Mouse (Mus musculus) adrenal gland, postnatal 10 days (tissue): ENCODE results near the gene Mybpc3. TPM values are rescaled to one million over a fixed set of nuclear protein-coding genes. Genes with fewer than 3 reads are reported as not detected.

ENCODE experiments used
- DNase-seq: peaks from one replicate; pipeline ENCODE4 v3.0.0; 2021; ENCODE audit warnings: mixed read lengths
- total RNA-seq, 2 experiments: library from RNA; stranded (reverse); gene quantifications; 2 replicates each; pipeline ENCODE4 v1.2.3; 2021

Mybpc3 gene
- total RNA-seq, 2 experiments from 2014 or later, result 0.09 TPM

DNA sequence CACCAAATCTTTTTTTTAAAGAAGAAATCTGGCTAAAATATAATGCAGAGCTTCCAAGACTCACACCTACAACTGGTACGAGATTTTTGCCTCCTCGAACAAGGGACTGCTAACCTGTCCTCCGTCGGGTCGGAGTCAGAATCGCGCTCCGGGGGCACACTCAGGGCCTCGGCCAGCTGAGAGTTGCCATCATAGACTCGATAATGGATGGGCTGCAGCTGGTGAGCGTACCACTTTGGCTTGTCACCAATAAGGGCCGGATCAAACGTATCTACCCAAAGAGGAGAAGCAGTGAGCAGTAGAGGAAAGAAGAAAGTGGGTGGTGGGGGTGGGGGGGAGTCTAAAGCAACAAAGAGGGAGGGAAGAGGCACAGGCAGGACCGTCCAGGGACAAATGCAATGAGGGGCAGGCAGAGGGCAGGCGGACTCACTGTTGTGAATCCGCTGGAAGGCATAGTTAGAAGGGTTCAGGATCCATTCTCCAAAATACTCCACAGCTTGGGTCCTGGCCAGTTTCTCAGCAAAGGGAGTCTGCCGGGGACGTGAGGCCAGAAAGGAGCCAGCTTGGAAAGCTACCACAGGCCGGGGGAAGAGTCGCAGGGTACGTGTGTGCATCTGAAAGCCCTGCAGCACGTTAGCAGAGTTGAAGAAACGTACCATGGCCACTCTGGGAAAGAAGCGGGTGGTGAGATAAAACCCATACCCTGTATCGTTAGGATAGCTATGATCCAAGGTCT, 51.8 kb downstream of the Mybpc3 start:
- no peak for DNase-seq

DNA sequence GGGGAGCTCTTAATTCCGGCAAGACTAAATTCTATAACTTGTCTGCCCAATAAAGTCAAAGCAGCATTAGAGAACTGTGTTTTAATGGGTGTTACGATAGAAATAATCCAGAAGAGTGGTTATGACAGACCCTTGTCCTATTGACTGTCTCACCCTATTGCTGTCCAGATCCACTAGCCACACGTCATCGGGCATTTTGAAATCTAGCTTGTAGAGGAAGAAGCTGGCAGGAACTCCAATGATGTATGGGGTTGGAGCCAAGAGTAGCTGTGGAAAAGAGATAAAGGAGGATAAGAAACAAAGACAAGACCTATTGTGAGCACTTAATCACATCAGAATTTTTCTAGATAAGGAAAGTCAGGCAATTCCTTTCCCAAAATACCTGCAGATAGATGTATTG, 57.5 kb downstream of the Mybpc3 start:
- no peak for DNase-seq

DNA sequence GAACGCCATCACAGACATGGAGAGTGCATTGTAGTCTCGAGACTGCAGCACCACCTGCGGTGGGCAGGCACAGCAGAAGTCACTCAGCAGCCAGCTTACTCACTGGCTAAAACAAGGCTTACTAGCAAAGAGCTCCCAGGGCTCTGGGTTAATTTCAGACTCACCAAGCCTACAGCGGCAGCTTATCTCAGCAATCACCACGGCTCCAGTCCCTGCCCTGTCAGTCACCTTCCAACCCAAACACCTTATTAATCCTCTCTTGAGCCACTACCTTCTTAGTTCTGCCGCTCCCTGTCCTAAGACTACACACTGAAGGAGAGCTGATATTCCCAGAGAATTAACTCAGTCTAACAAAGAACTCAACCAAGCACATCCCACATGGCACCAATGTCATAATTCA, 58.3 kb downstream of the Mybpc3 start:
- no peak for DNase-seq

DNA sequence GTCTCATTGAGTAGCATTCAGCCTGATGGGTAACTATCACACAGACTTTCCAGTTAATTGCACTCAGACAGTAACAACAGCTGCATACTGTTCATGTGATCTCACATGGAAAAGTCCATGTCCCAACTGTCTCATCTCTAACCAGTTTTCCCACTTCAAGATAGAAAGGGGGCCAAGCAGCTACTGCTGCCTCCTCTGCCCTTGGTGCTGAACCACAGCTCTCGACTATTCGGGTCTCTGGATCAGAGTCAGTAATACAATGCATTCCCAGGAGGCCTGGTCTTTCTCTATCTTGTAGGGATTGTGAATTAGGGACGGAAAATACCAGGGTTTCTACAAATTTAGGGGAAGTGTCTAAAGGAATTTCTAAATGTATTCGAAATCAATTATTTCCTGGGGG, 61.9 kb downstream of the Mybpc3 start:
- no peak for DNase-seq

DNA sequence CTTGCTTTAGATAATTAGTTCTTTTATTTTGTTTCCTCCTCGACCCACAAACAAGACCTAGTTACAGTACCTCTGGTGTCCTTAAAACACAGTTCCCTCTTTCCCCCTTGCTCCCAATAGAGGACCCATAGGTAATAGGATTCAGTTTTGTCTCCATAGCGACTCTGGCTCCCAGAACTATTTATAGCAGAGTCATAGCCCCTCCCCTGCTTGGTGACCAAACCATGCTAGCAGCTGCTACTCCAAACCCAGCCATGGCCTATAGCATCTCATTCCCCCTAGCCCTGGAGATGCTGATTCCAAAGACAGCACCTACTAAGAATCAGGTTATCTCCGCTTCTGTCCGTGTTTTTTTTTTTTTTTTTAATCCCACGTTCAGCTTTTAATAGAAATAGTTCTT, 62.8 kb downstream of the Mybpc3 start:
- DNase-seq, result no peak

DNA sequence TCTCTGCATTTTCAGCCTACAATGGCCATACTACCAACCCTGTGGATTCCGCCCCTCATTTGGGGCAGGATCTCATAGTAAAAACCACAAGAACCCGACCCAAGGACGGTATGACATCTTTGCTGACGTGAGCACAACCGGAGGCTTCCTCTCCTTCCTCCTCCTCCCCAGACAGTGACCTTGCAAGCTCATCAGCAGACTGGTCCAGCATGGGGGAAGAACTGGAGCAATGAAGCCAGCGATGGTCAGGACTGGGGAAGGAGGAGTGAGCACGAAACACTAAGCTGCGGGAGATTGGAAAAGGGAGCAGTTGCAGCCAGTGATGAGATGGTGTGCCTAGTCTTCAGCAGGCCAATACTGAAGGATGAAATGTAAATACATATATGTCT, 64.1 kb downstream of the Mybpc3 start:
- peak; percentile 23 for DNase-seq

DNA sequence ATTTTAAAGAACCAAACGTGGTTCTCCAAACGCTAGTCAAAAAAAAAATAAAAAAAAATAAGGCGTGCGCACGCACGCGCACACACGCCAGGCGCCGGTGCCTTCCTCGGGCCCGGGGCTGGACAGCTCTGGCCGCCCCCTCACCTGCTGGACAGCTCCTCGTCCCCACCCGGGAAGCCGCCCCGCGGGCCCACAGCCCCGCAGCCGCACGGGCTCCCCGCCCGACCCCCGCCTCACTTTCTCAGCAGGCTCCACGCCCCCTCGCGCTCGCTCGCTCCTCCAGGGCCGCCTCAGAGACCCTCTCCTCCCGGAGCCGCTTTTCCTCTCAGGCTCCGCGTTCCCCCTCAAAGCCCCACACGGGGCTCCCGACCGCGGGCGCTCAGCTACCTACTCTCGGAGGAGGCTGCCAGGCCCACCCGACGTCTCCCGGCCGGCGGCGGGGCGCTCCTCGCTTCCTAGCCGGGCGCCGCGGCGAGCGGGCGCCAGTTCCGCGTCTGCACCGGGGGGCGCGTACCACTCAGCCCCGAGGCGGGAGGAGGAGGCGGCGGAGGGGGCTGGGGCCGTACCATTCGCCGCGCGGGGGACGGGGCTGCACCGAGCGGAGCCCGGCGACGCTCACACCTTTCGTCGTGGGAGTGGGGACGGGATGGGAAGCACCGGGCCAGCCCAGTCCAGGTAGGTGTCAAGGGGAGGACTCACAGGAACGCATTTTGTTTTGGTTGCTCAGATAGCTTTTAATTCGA, 64.6 kb downstream of the Mybpc3 start:
- peak; percentile 81 for DNase-seq

DNA sequence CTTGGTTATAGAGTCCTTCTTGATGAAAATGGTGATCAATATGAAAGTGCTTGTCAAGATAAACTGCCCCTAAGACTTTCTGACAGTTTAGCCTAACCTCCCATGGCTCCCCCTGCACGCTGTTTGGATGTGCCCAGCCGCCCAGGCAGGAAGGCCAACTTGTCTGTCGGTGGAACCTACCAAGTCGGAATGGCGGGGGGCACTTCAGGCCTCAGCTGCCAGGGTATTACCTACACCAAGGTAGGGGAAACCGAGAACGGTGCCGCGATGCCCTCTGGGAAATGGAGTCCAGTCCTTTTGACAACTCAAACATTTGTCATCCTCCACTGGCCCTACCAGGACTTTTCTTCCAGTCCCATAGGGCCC, 65.2 kb downstream of the Mybpc3 start:
- DNase-seq, result peak; percentile 93

DNA sequence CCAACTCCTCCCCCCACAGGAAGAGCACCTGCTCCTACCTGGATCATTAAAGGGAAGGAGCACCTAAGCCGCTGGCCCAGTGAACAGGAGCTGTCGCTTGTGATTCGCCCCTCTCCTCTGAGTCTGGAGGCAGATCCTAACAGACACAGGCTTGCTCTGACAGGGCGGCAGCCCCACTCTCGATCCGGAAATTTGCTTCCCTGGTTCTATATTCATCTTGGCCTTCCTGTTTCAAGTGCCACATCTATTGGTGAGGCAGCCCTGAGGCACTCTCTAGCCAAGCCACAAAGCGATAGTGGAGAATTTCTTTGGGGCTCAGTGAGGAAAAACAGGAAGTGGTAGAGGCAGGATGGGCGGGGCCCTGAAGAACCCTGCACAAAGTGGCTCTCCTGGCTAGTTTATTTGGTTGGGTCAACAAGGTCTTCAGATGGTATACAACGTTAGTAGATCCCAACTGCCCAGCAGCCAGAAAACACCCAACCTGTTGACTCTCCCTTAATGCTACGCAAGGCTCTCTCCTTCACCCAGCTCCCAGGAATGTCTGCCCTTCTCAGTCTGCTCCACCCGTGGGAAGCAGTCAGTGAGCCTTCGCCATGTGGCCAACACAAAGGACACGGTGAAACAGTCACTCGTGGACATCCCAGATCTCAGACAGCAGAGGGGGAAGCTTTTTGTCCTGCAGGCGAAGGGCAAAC, 65.9 kb downstream of the Mybpc3 start, which contains the start of gene Madd:
Madd (minus strand) TSS at position 127 of the 695 bp plus-strand sequence.
- no peak for DNase-seq

Other genes with a start within 250 kb of the Mybpc3 start
- 1 to 10 TPM; 3.3 to 4.8 TPM for gene C1qtnf4, start 232.3 kb upstream of the Mybpc3 start, total RNA-seq
- 10 to 100 TPM; 24.6 to 26.6 TPM for gene Kbtbd4, start 213.4 kb upstream of the Mybpc3 start, total RNA-seq
- gene Ndufs3, start 213.3 kb upstream of the Mybpc3 start, total RNA-seq, result 100 to 1,000 TPM; 692 to 778 TPM
- gene Celf1, start 177.8 kb upstream of the Mybpc3 start, total RNA-seq, result 10 to 100 TPM; 74.7 to 87.0 TPM
- 1 to 10 TPM; 1.7 to 5.0 TPM for gene Rapsn, start 82.5 kb upstream of the Mybpc3 start, total RNA-seq
- 100 to 1,000 TPM; 174 to 182 TPM for gene Psmc3, start 64.1 kb upstream of the Mybpc3 start, total RNA-seq
- 10 to 100 TPM; 22.3 to 30.5 TPM for gene Slc39a13, start 47.7 kb upstream of the Mybpc3 start, total RNA-seq
- 1 to 10 TPM; 5.3 to 8.7 TPM for gene Spi1, start 35.8 kb upstream of the Mybpc3 start, total RNA-seq
- gene Madd, start 65.7 kb downstream of the Mybpc3 start, total RNA-seq, result 10 to 100 TPM; 17.0 to 22.5 TPM
- gene Nr1h3, start 84.7 kb downstream of the Mybpc3 start, total RNA-seq, result 10 to 100 TPM; 33.6 to 39.7 TPM
- 10 to 100 TPM; 30.0 to 37.0 TPM for gene Acp2, start 84.7 kb downstream of the Mybpc3 start, total RNA-seq
- gene Ddb2, start 118.8 kb downstream of the Mybpc3 start, total RNA-seq, result 10 to 100 TPM in 1 of 2 experiments, 1 to 10 TPM in 1; 9.2 to 16.3 TPM
- 10 to 100 TPM; 53.9 to 80.0 TPM for gene Pacsin3, start 137.8 kb downstream of the Mybpc3 start, total RNA-seq
- gene Arfgap2, start 146.8 kb downstream of the Mybpc3 start, total RNA-seq, result 10 to 100 TPM; 80.3 to 90.2 TPM